Mouse (Mus musculus) retina, embryonic 14.5 days (tissue): ENCODE data around the gene Mroh7.

Experiments used
- DNase-seq: peaks from one replicate; pipeline ENCODE4 v3.0.0-alpha.2; 2015; ENCODE audit warnings: low spot score

Mroh7 gene

GRCm38 (mm10) chr4:106632313-106632712 is 98.4 kb downstream of the Mroh7 start:
- DNase-seq, result no peak
